In the genomic region with DNA sequence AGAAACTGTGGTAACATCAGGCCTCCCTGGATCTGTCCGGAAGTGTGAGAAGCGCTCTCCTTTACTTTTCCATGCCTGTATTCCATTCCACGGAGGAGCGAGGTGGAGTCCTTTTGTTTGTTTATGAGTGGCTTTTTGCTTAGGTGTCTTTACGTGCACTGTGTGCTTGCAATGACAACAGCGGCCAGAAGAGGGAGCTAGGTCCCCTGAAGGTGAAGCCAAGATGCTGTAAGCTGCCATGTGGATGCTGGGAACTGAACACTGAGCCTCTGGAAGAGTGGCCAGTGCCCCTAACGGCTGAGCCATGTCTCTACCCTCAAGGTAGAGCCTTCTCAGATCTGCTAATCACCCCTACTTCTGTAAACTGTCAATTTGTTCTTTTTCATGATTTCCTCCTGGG, we compare ENCODE assay signal across 17 mouse cellular contexts. TPM values are rescaled to one million over a fixed set of nuclear protein-coding genes. Genes with fewer than 3 reads are reported as not detected.
A peak's percentile ranks its signal among the peaks of the same experiment; 100 is the strongest.
DNase-seq lines count a peak whose midpoint lies in the region; ATAC-seq and TF ChIP-seq lines count a peak whose summit lies in the region.
"Had no signal": no experiment of that assay in that cellular context is flagged by ENCODE, and none has a peak within 500 bp of the region (broad histone marks: within the 10 kb centered on the region; RNA-seq: fewer than 3 reads in every experiment).

No protein-coding gene starts in this region.

- TF ChIP-seq POLR2A in liver, adult 2 months (IDR thresholded peaks at IDR 0.05; ENCODE audit: extremely low read depth, insufficient read depth, low read length): no peak
- TF ChIP-seq POLR2A in ES-Bruce4 (IDR thresholded peaks at IDR 0.05; ENCODE audit: insufficient read depth, low read length): no peak

- H3K9ac ChIP-seq in liver, adult 2 months (ENCODE audit: low read depth, low read length): no peak overlapping the region
- no peak overlapping the region for H3K9ac ChIP-seq in liver, embryonic 12.5 days
- no peak overlapping the region for H3K9ac ChIP-seq in ES-Bruce4 (ENCODE audit: low read depth, poor library complexity, severe bottlenecking)
- H3K9ac ChIP-seq: forebrain, postnatal 0 days; heart, embryonic 15.5 days; hindbrain, embryonic 13.5 days had no signal

- DNase-seq in liver, adult 2 months (ENCODE audit: extremely low read depth, low read depth, low spot score): no peak
- DNase-seq in 416B (ENCODE audit: low read depth): peak; percentile 54
- no peak for DNase-seq in cerebellum, postnatal 14 days
- DNase-seq in cerebellum, adult 9-10 months: no peak
- DNase-seq: cerebellum, adult 2 months; forebrain, postnatal 0 days; kidney, adult 2 months; midbrain, embryonic 14.5 days had no signal

- no peaks in the 10 kb centered on the region for H3K79me2 ChIP-seq in liver, adult 2 months (ENCODE audit: control insufficient read depth, insufficient read depth, low read length)

- TF ChIP-seq CTCF in liver, adult 2 months (IDR thresholded peaks at IDR 0.05; ENCODE audit: low read depth, low read length): peak; percentile 12; the same call in 1 of the 2 replicates
- peak; percentile 42 for TF ChIP-seq CTCF in ES-Bruce4 (IDR thresholded peaks at IDR 0.05; ENCODE audit: low read depth, low read length)

- no peak for TF ChIP-seq EP300 in ES-Bruce4 (IDR thresholded peaks at IDR 0.05; ENCODE audit: insufficient read depth, low read depth, low read length)

- H3K9me3 ChIP-seq in liver, embryonic 12.5 days (replicated peaks): peaks cover 5% of the 10 kb centered on the region; the same call in 1 of the 2 replicates
- 0 out of 2 replicates have a peak, but pooled peaks cover 4% of the 10 kb centered on the region for H3K9me3 ChIP-seq in ES-Bruce4 (replicated peaks; ENCODE audit: control insufficient read depth, insufficient read depth, low read length, poor library complexity, severe bottlenecking)
- H3K9me3 ChIP-seq: heart, embryonic 15.5 days; hindbrain, embryonic 13.5 days had no signal

- WGBS in liver, adult 2 months: 86% methylated on average over 7 of the region's 7 CpGs
- WGBS in liver, embryonic 12.5 days (ENCODE audit: insufficient replicate concordance): 76% methylated on average over 7 of the region's 7 CpGs

- ATAC-seq in liver, embryonic 12.5 days: no peak
- ATAC-seq in megakaryocyte progenitor cell, adult 5-6 weeks (replicated peaks; ENCODE audit: poor library complexity): 0 out of 2 replicates have a peak, but pooled peaks have one; percentile 25
- ATAC-seq: forebrain, postnatal 0 days had no signal

- H3K36me3 ChIP-seq in liver, adult 2 months (ENCODE audit: control insufficient read depth, insufficient read depth, low read length): no peaks in the 10 kb centered on the region
- H3K36me3 ChIP-seq in liver, embryonic 12.5 days: no peaks in the 10 kb centered on the region
- no peaks in the 10 kb centered on the region for H3K36me3 ChIP-seq in ES-Bruce4 (ENCODE audit: control insufficient read depth, insufficient read depth, low read length, poor library complexity, severe bottlenecking)
- H3K36me3 ChIP-seq: heart, embryonic 15.5 days; hindbrain, embryonic 13.5 days had no signal

- H3K27ac ChIP-seq in liver, adult 2 months (replicated peaks; ENCODE audit: insufficient read depth, low read depth, low read length): no peak overlapping the region
- no peak overlapping the region for H3K27ac ChIP-seq in liver, embryonic 12.5 days
- H3K27ac ChIP-seq in ES-Bruce4 (ENCODE audit: insufficient read depth, low read length): no peak overlapping the region
- H3K27ac ChIP-seq: heart, embryonic 15.5 days; hindbrain, embryonic 13.5 days had no signal

- H3K27me3 ChIP-seq in liver, adult 2 months (ENCODE audit: control insufficient read depth, insufficient read depth, low read length): no peaks in the 10 kb centered on the region
- H3K27me3 ChIP-seq in liver, embryonic 12.5 days (replicated peaks): no peaks in the 10 kb centered on the region
- no peaks in the 10 kb centered on the region for H3K27me3 ChIP-seq in ES-Bruce4 (ENCODE audit: control insufficient read depth, insufficient read depth, low read length, poor library complexity, severe bottlenecking)
- H3K27me3 ChIP-seq: heart, embryonic 15.5 days; hindbrain, embryonic 13.5 days had no signal

- no peak overlapping the region for H3K4me3 ChIP-seq in liver, adult 2 months (ENCODE audit: insufficient read depth, low read depth, low read length)
- H3K4me3 ChIP-seq in liver, embryonic 12.5 days: no peak overlapping the region
- H3K4me3 ChIP-seq in ES-Bruce4 (ENCODE audit: low read depth, low read length): no peak overlapping the region
- H3K4me3 ChIP-seq: heart, embryonic 15.5 days; hindbrain, embryonic 13.5 days had no signal

- no peak overlapping the region for H3K4me2 ChIP-seq in liver, embryonic 12.5 days
- H3K4me2 ChIP-seq: heart, embryonic 15.5 days; hindbrain, embryonic 13.5 days had no signal

- H3K4me1 ChIP-seq in liver, adult 2 months (ENCODE audit: control insufficient read depth, insufficient read depth, low read length): no peaks in the 10 kb centered on the region
- H3K4me1 ChIP-seq in liver, embryonic 12.5 days: peaks cover 8% of the 10 kb centered on the region
- peaks cover 1% of the 10 kb centered on the region for H3K4me1 ChIP-seq in ES-Bruce4 (ENCODE audit: control insufficient read depth, insufficient read depth, low read length)

RNA-seq across cellular contexts. Expression of a gene that starts 19.8 kb away (rescaled TPM):
- not detected in 2 replicates for total RNA-seq in liver, adult 2 months (2014; rRNA removed)
- not detected in 2 replicates for polyA plus RNA-seq in liver, adult 2 months (2012; rRNA removed)
- not detected in 2 replicates for polyA plus RNA-seq in liver, embryonic 12.5 days (2016; fragmentation: Nextera tagmentation; extraction: Ambion mirVana)
- polyA plus RNA-seq in ES-Bruce4 (2011; ENCODE audit: insufficient read depth, insufficient read length, low read depth, missing spikeins): not detected in 2 replicates
- 1.2 TPM in 1 of 2 replicates, not detected in the other for total RNA-seq in megakaryocyte progenitor cell, adult 5-6 weeks (2015)
- total RNA-seq in megakaryocyte progenitor cell, adult 5-6 weeks (2017): 0.79 TPM in 1 of 2 replicates, not detected in the other
- total RNA-seq: forebrain, postnatal 0 days had no signal
- polyA plus RNA-seq: cerebellum, adult 2 months; forebrain, postnatal 0 days; heart, embryonic 15.5 days; hindbrain, embryonic 13.5 days; kidney, adult 2 months; neural tube, embryonic 11.5 days; stomach, embryonic 16.5 days had no signal

RNA-seq across cellular contexts. Expression of a gene that starts 32.5 kb away (rescaled TPM):
- not detected in 2 replicates for total RNA-seq in liver, adult 2 months (2014; rRNA removed)
- not detected in 2 replicates for polyA plus RNA-seq in liver, adult 2 months (2012; rRNA removed)
- not detected in 2 replicates for polyA plus RNA-seq in liver, embryonic 12.5 days (2016; fragmentation: Nextera tagmentation; extraction: Ambion mirVana)
- not detected in 2 replicates for polyA plus RNA-seq in ES-Bruce4 (2011; ENCODE audit: insufficient read depth, insufficient read length, low read depth, missing spikeins)
- 0.25 TPM in 1 of 2 replicates, not detected in the other for total RNA-seq in megakaryocyte progenitor cell, adult 5-6 weeks (2015)
- total RNA-seq in megakaryocyte progenitor cell, adult 5-6 weeks (2017): not detected in 2 replicates
- total RNA-seq: forebrain, postnatal 0 days; gastrocnemius, postnatal 4 days had no signal
- polyA plus RNA-seq: cerebellum, adult 2 months; forebrain, postnatal 0 days; heart, embryonic 15.5 days; hindbrain, embryonic 13.5 days; limb, embryonic 14.5 days; midbrain, embryonic 14.5 days; neural tube, embryonic 11.5 days had no signal

RNA-seq across cellular contexts. Expression of a gene that starts 55.2 kb away (rescaled TPM):
- total RNA-seq in liver, adult 2 months (2014; rRNA removed): 386 and 392 TPM in 2 replicates
- 283 and 350 TPM in 2 replicates for polyA plus RNA-seq in liver, adult 2 months (2012; rRNA removed)
- 1,241 and 1,342 TPM in 2 replicates for polyA plus RNA-seq in liver, embryonic 12.5 days (2016; fragmentation: Nextera tagmentation; extraction: Ambion mirVana)
- polyA plus RNA-seq in ES-Bruce4 (2011; ENCODE audit: insufficient read depth, insufficient read length, low read depth, missing spikeins): 1,323 and 1,403 TPM in 2 replicates
- total RNA-seq in megakaryocyte progenitor cell, adult 5-6 weeks (2015): 336 and 338 TPM in 2 replicates
- 357 and 368 TPM in 2 replicates for total RNA-seq in megakaryocyte progenitor cell, adult 5-6 weeks (2017)
